Mouse (Mus musculus) hindbrain, embryonic 11.5 days (tissue): ENCODE results near the gene Gm28051. TPM values are rescaled to one million over a fixed set of nuclear protein-coding genes. Genes with fewer than 3 reads are reported as not detected.
A peak's percentile ranks its signal among the peaks of the same experiment; 100 is the strongest.

Source experiments
- ATAC-seq: fragments of 200-750 bp; cut with Nextera tagmentation; 2 replicates; pipeline ENCODE4 v1.8.0; 2017; ENCODE audit warnings: mild to moderate bottlenecking, moderate TSS enrichment, moderate library complexity; ENCODE audit not compliant: low FRiP score
- DNase-seq: peaks from one replicate; pipeline ENCODE4 v3.0.0-alpha.2; 2015; ENCODE audit warnings: low spot score
- H3K27ac ChIP-seq: fragments of 300-500 bp; sonication (generic); 2 replicates; pipeline ENCODE4 v1.5.1; 2014; ENCODE audit warnings: mild to moderate bottlenecking, low read depth, low read length
- H3K27me3 ChIP-seq: fragments of 300-500 bp; sonication (generic); 2 replicates; pipeline ENCODE4 v1.6.1; 2014; ENCODE audit warnings: mild to moderate bottlenecking, low read length, moderate library complexity, mixed read lengths; ENCODE audit not compliant: control insufficient read depth, insufficient read depth
- H3K36me3 ChIP-seq: fragments of 300-500 bp; sonication (generic); 2 replicates; pipeline ENCODE4 v1.6.1; 2014; ENCODE audit warnings: mild to moderate bottlenecking, low read length, moderate library complexity, mixed read lengths; ENCODE audit not compliant: control insufficient read depth, insufficient read depth
- H3K4me1 ChIP-seq: fragments of 300-500 bp; sonication (generic); replicated peaks from 2 replicates; pipeline ENCODE4 v1.6.1; 2014; ENCODE audit warnings: low read length, mixed read lengths; ENCODE audit not compliant: control insufficient read depth, insufficient read depth
- H3K4me2 ChIP-seq: fragments of 300-500 bp; sonication (generic); replicated peaks from 2 replicates; pipeline ENCODE4 v1.6.1; 2014; ENCODE audit warnings: mild to moderate bottlenecking, low read depth, low read length
- H3K4me3 ChIP-seq: fragments of 300-500 bp; sonication (generic); 2 replicates; pipeline ENCODE4 v1.5.1; 2014; ENCODE audit warnings: low read depth, low read length
- H3K9ac ChIP-seq: fragments of 300-500 bp; sonication (generic); 2 replicates; pipeline ENCODE4 v1.6.1; 2014; ENCODE audit warnings: low read depth, low read length
- H3K9me3 ChIP-seq: fragments of 300-500 bp; sonication (generic); 2 replicates; pipeline ENCODE4 v1.6.1; 2016; ENCODE audit warnings: low read length; ENCODE audit not compliant: control insufficient read depth
- WGBS: fragments of 180-500 bp; shearing (Covaris S2); extraction: QIAGEN DNeasy Blood & Tissue Kit; methylation state at CpG from one replicate; pipeline ENCODE4 v1.1.7; 2014; 5-methylcytosine and 5-hydroxymethylcytosine counted together
- polyA plus RNA-seq: library from polyadenylated mRNA; unstranded; fragments of >200 nt; fragmentation: Nextera tagmentation; extraction: Ambion mirVana; gene quantifications from 2 replicates; pipeline ENCODE4 v1.2.1, GENCODE M21; 2014

Gm28051 gene
- polyA plus RNA-seq, 1 experiment from 2014 or later: not detected

- no peak overlapping the region for H3K4me2 ChIP-seq
- H3K36me3 ChIP-seq: peaks cover 9% of the 10 kb centered on the region
Measured at GRCm38 (mm10) chr12:102776035-102776434, 18.5 kb upstream of the Gm28051 start.

GRCm38 (mm10) chr12:102772676-102773075 lies 15.1 kb upstream of the Gm28051 start:
- Histone ChIP-seq H3K4me1 (no peaks in the 10 kb centered on the region), H3K27ac (no peak overlapping the region), H3K27me3 (no peaks in the 10 kb centered on the region), H3K4me3 (no peak overlapping the region), H3K9me3 (no peaks in the 10 kb centered on the region), H3K36me3 (peaks cover 14% of the 10 kb centered on the region), H3K4me2 (no peak overlapping the region), H3K9ac (no peak overlapping the region)
- ATAC-seq (no peak), DNase-seq (no peak)
- WGBS: 95% methylated on average over 5 of the region's 5 CpGs

More at GRCm38 (mm10) chr12:102776035-102776434, 18.5 kb upstream of the Gm28051 start:
- DNase-seq: no peak
- Histone ChIP-seq H3K4me3 (no peak overlapping the region), H3K9me3 (no peaks in the 10 kb centered on the region), H3K9ac (no peak overlapping the region), H3K27ac (no peak overlapping the region), H3K27me3 (no peaks in the 10 kb centered on the region), H3K4me1 (no peaks in the 10 kb centered on the region)
- 95% methylated on average over 14 of the region's 14 CpGs for WGBS
- ATAC-seq: no peak

DNA sequence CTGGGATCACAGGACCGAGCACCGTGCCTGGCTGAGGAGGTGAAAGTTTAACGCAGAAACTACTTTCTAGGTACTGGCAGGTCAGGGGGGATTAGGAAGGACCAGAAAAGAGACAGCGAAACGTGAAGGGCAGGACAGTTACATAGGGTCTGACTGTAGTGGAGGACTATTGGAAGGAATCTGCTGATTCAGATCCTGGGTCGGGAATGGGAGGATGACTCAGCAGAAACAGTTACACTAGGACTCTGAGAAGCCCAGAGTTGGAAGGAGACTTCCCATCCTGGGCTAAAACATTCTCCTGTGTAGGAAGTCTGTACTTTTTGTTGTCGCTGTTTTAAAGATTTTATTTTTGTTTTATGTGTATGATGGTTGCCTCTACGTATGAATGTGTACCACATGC lies 14.0 kb upstream of the Gm28051 start:
- DNase-seq: no peak
- no peak for ATAC-seq
- Histone ChIP-seq H3K9ac (no peak overlapping the region), H3K27ac (no peak overlapping the region), H3K27me3 (no peaks in the 10 kb centered on the region), H3K4me3 (no peak overlapping the region), H3K4me1 (no peaks in the 10 kb centered on the region), H3K36me3 (peaks cover 14% of the 10 kb centered on the region), H3K9me3 (no peaks in the 10 kb centered on the region), H3K4me2 (no peak overlapping the region)
- WGBS: 96% methylated on average over 8 of the region's 8 CpGs

DNA sequence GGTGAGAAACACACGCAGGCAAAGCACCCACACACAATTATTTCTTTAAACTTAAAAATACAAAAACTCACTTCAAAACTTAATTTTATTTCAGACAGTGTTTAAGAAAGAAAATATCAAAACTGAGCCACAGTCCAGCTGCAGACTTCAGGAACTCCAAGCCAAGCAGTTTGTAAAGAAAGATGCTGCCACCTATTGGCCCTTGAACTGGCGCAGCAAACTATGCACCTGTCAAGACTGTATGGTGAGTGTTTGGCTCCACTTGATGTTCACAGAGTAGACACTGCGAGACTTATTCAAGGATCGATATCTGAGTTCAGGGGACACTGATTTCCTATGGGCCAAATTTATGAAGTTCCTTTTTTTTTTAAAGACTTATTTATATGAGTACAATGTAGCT lies 11.4 kb upstream of the Gm28051 start:
- H3K4me1 ChIP-seq: no peaks in the 10 kb centered on the region
- no peak overlapping the region for H3K9ac ChIP-seq
- peaks cover 12% of the 10 kb centered on the region for H3K36me3 ChIP-seq
- no peak for DNase-seq
- ATAC-seq: no peak
- no peaks in the 10 kb centered on the region for H3K9me3 ChIP-seq
- H3K27ac ChIP-seq: no peak overlapping the region
- whole genome bisulfite sequencing: 94% methylated on average over 4 of the region's 4 CpGs
- no peak overlapping the region for H3K4me2 ChIP-seq
- no peak overlapping the region for H3K4me3 ChIP-seq
- no peaks in the 10 kb centered on the region for H3K27me3 ChIP-seq

DNA sequence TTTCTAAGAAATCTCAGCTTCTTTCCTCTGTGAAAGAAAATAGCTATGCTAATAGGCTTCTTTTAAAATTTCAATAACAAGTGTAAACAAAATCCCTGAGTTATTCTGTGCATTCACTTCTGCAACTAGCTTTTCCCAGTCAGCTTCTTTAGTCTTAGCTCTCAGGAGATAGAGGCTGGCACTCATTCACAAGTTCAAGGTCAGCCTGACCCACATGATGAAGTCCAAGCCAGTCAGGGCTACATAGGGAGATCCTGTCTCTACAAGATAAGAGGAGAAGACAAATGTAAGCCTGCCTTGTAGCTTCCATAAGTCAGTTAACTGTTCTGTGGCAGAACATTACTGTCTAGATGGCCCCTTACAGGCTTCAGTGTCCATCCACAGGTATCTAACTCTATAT lies 6.1 kb upstream of the Gm28051 start:
- no peak overlapping the region for H3K27ac ChIP-seq
- peaks cover 5% of the 10 kb centered on the region for H3K36me3 ChIP-seq
- H3K27me3 ChIP-seq: no peaks in the 10 kb centered on the region
- H3K9ac ChIP-seq: no peak overlapping the region
- H3K4me1 ChIP-seq: peaks cover 2% of the 10 kb centered on the region
- DNase-seq: no peak
- H3K9me3 ChIP-seq: no peaks in the 10 kb centered on the region
- no peak overlapping the region for H3K4me3 ChIP-seq
- H3K4me2 ChIP-seq: no peak overlapping the region
- ATAC-seq: no peak

GRCm38 (mm10) chr12:102761668-102762067 lies 4.1 kb upstream of the Gm28051 start:
- no peaks in the 10 kb centered on the region; the same call in 1 of the 2 replicates for H3K36me3 ChIP-seq
- H3K27me3 ChIP-seq: no peaks in the 10 kb centered on the region
- H3K9ac ChIP-seq: no peak overlapping the region
- no peak overlapping the region for H3K4me3 ChIP-seq
- H3K4me2 ChIP-seq: no peak overlapping the region
- H3K4me1 ChIP-seq: peaks cover 6% of the 10 kb centered on the region
- WGBS: 91% methylated on average over 3 of the region's 3 CpGs
- H3K9me3 ChIP-seq: no peaks in the 10 kb centered on the region
- no peak overlapping the region for H3K27ac ChIP-seq
- DNase-seq (no peak), ATAC-seq (no peak)

DNA sequence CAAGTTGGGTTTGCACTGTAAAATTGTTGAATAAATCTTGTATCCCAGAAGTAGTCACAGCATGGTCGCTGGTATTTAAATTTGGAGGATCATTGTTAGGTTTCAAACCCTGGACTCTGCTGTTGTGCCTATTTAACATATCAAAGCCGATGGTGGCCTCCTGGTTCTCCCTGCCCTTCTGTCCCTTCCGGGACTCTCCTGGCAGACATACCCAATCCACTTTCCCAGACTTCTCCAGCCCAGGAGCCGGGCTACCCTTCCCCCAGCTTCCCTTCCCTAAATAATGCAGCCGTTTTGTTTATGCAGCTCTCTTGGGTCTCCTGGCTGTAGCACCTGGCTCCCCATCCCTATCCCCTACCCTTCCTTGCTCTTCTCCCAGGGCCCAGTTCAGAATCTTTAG lies 1.4 kb upstream of the Gm28051 start:
- 0% methylated on average over 5 of the region's 5 CpGs for WGBS
- Histone ChIP-seq H3K27me3 (no peaks in the 10 kb centered on the region), H3K4me2 (peak overlapping the region; percentile 85), H3K27ac (no peak overlapping the region), H3K9ac (peak overlapping the region; percentile 85), H3K9me3 (no peaks in the 10 kb centered on the region), H3K4me1 (peaks cover 6% of the 10 kb centered on the region), H3K36me3 (no peaks in the 10 kb centered on the region; the same call in 1 of the 2 replicates), H3K4me3 (peak overlapping the region; percentile 61)
- ATAC-seq (no peak), DNase-seq (peak; percentile 17)

GRCm38 (mm10) chr12:102758403-102758756 lies 815 bp upstream of the Gm28051 start, which contains the start of gene Gm20604:
TSS of gene Gm20604 (minus strand) at chr12:102758672.
- Histone ChIP-seq H3K4me2 (peak within 1 kb of the TSS; percentile 85), H3K36me3 (no peaks in the 10 kb centered on the region; the same call in 1 of the 2 replicates), H3K4me1 (peaks cover 6% of the 10 kb centered on the region), H3K27ac (peak within 1 kb of the TSS; percentile 74), H3K9me3 (no peaks in the 10 kb centered on the region), H3K4me3 (peak within 1 kb of the TSS; percentile 61), H3K27me3 (no peaks in the 10 kb centered on the region), H3K9ac (peak within 1 kb of the TSS; percentile 85)
- DNase-seq (peak; percentile 34), ATAC-seq (no peak)
- under 1% methylated on average over 10 of the region's 10 CpGs for WGBS

GRCm38 (mm10) chr12:102757055-102757688 lies 393 bp downstream of the Gm28051 start:
- H3K27me3 ChIP-seq: no peaks in the 10 kb centered on the region
- no peaks in the 10 kb centered on the region for H3K36me3 ChIP-seq
- 2% methylated on average over 46 of the region's 46 CpGs for WGBS
- peaks cover 6% of the 10 kb centered on the region for H3K4me1 ChIP-seq
- peak overlapping the region; percentile 85 for H3K9ac ChIP-seq
- peak overlapping the region; percentile 85 for H3K4me2 ChIP-seq
- H3K27ac ChIP-seq: peak overlapping the region; percentile 74
- ATAC-seq (peak; percentile 87), DNase-seq (no peak)
- H3K4me3 ChIP-seq: peak overlapping the region; percentile 61
- no peaks in the 10 kb centered on the region for H3K9me3 ChIP-seq
